Mouse (Mus musculus) gastrocnemius, postnatal 36 days (tissue): ENCODE measurements around the gene Ankrd12. TPM values are rescaled to one million over a fixed set of nuclear protein-coding genes. Genes with fewer than 3 reads are reported as not detected.

Source experiments
- DNase-seq, 2 experiments: peaks; one replicate each; pipeline ENCODE4 v3.0.0; 2022
- intact Hi-C: fragments of 180-260 bp; cut with DNase I; formaldehyde crosslinking; loops from one replicate; pipeline ENCODE4 v1.15.1; 2025
- total RNA-seq, 2 experiments: library from RNA; stranded (reverse); gene quantifications; 2 replicates each; pipeline ENCODE4 v1.2.3; 2021

The Ankrd12 gene
- total RNA-seq, 2 experiments from 2014 or later = 10.2 to 14.6 TPM

DNA sequence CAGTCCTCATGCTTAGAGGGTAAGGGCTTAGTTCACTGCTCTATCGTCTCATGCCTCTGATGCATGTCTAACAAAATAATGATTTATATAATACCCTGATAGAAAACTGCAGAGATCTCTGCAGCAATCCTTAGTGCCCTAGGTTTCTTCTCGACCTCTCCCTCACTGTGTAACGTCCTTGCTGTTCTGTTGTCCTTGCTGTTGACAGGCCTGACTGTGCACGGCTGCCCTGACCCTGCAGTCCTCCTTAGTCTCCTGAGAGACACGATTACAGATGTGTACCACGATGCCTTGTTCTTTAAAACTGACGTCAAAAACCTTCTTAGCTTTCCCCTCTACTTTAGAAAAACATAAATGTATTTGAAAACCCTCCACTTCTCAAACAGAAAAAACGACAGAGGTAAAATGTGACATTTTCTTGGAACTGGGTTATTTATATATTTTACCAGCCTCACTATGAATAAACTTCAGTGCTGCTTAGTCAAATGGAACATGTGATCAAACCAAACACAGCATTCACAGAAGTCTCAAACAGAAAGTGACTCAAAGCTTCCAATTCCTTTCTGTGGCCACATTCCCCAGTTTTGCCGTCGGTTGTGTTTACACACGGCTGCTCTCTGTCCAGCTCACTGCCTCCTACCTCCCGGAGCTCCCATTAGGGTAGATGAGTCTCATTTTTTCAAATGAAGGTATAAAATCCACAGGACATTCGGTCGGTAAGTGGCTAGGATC lies 137.3 kb downstream of the Ankrd12 start:
- DNase-seq = no peak
- intact Hi-C loops = no loop called here

DNA sequence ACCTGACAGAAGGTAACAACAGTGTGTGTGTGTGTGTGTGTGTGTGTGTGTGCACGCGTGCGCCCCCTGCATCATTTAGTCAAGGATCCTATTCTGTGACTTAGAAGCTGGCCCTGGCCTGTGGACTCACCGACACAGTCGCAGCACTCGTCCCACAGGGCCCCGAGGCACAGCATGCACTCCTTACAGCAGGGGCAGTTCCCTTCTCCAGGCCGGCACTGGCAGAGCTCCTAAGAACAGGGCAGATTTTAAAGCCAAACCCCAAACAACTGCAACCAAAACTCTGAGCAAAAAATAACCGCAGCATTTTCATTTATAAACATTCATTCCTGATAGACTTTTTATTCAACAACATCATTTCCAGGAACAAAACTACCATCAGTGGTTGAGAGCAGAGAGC lies 139.2 kb downstream of the Ankrd12 start:
- no peak for DNase-seq

DNA sequence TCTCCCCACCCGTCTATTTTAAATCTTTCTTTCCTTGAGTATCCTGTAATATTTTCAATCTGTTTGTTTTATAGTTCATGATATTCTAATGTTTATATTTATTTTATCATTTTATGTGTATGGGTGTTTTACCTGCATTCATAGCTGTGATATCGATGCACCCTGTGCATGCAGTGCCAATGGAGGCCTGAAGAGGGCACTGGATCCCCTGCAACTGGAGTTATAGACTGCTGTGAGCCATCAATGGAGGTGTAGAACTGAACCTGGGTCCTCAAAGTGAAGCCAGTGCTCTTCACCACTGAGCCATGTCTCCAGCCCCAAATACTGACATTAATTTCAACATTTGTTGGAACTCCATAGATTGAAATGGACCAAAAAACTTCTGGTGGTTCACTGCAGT lies 143.1 kb downstream of the Ankrd12 start:
- intact Hi-C loops = no loop called here
- no peak for DNase-seq

More for the DNA sequence above, 139.2 kb downstream of the Ankrd12 start:
- intact Hi-C loops = no loop called here

DNA sequence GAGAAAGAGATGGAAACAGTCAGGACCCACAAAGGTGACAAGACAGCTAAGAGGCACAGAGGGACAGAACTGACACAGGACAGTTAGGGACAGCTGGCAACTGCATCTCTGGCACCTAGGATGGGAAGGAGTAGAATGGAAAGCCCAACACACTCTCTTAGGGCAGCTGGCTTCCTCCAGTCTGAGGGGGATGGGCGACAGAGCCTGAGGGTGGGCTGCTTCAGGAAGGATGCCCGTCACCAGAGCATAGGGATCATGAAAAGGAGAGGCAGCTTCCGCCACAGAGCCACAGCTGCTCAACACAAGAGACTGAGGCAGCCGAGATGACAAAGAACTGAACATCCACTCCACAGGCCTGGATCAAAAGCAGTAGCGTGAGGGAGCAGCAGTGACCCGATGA lies 145.4 kb downstream of the Ankrd12 start:
- intact Hi-C loops = no loop called here
- DNase-seq = no peak

DNA sequence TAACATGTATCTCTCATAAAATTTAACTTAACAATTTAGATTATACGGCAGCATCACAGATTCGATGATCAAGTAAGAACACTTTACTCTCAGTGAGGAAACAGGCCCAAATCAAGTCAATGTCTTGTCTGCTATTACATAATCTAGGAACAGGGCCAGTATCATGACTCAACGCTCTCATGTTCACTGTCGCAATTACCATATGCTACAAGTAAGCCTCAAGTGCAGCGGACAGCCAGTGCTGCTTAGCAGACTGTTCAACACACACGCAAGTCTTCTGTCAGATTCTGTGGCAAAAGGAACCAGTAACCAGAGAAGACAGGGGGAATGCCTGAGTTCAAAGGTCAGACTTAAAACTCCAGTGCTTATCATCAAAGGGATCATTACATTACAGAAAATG lies 145.9 kb downstream of the Ankrd12 start:
- DNase-seq = peak in 1 of 2 experiments; percentile 31
- intact Hi-C loops = no loop called here

DNA sequence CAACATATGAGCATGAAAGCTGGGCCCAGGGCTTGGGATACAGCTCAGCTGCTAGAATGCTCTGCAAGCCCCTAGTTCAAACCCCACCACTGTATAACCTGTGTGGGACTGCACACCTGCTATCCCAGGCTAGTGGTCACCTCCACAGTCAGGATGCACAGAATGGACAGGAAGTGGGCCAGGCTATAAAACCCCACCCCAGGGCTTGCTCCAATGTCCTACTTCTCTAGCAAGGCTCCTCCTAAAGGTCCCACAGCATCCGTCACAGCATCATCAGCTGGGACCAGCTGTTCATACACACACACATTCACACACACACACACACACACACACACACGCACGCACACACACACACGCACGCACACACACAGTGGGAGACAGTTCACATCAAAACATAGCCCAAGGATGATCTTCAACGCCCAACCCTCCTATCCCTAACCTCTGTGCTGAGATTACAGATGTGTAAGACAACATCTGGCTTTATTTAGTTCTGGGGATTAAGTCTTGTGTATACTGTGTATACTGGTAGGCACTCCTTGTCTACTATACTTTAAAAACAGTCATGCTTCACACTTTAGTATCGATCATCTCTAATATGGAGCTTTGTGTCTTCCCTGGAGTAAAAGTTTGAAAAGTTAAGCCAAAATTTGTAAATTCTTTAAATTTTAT lies 146.6 kb downstream of the Ankrd12 start:
- intact Hi-C loops = no loop called here
- no peak for DNase-seq

DNA sequence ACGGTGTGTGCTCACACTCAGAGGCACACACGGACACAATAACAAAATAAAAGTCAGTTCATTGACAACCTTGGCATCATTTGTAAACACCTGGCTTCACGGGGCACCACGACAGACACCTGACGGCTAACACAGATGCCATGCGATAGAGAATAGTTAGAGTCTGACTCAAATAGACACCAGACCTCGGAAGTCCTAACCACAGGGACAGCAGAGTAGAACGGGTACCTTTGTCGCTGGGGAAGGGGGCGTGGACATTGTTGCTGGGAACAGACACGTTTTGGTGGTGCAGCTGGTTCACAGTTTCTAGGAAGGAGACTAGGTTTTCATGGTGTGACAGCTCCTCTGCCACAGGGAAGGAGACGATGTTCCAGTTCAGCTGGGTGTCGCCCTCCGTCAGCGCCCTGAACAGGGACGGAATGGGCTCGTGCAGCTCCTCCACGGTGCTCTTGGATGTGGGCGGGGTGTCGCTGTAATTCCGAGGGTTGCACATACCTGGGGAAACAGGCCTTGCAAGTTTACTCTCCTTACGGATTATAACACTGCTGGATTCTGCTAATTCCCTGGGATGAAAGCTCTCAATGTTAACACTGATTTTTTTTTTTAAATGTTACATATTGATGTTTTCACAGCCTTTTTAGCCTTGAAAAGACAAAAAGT lies 147.4 kb downstream of the Ankrd12 start:
- intact Hi-C loops = no loop called here
- no peak for DNase-seq

DNA sequence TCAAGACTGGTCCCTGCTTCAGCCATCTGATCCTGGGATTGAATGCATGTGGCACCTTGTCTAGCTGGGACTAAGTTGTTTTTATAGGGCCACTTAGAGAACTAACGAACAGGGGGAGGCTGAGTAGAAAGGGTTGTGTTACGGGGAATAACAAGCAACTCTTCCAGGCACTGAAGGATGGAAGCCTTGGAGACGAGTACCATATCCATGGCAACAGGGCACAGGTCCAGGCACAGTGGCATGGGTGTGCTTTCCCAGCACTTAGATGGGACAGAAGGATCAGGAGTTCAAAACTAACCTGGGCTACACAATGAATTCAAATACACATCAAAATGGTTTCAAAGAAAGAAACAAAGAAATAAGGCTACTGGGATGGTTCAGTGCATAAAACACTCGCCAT lies 149.8 kb downstream of the Ankrd12 start:
- no peak for DNase-seq
- intact Hi-C loops = no loop called here

DNA sequence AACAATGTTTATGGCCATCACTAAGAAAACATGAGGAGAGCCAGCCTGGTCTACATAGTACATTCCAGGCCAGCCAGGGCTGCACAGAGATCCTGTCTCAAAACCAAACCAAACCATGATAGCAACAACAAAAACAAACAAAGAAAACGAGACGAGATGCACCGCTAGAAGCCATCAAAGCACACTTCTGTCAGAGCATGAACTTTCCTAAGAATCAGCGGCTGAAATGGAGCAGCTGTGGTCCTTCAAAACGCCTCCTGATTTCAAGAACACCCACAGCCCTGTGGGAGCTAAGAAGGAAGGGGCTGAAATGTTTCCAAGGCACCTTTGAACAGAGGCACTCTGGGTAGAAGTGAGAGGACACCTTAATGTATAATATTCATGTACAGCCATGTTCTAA lies 152.7 kb downstream of the Ankrd12 start:
- DNase-seq = no peak
- intact Hi-C loops = no loop called here

DNA sequence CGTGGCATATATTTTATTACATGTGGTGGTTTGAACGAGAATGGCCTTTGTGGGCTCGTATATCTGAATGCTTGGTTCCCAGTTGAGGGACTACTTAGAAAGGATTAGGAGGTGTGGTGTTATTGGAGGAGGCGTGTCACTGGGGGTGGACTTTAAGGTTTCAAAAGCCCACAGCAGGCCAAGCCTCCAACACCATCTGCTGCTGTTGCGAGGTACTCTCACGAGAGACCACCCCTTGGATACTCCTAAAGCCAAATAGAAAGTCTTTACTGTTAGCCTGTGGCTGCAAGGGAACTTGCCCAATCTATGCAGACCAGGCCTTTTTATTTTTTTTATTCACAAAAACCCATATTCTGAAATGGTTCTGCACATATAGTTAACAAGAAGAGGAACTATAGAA lies 154.9 kb downstream of the Ankrd12 start:
- intact Hi-C loops = no loop called here
- DNase-seq = no peak

DNA sequence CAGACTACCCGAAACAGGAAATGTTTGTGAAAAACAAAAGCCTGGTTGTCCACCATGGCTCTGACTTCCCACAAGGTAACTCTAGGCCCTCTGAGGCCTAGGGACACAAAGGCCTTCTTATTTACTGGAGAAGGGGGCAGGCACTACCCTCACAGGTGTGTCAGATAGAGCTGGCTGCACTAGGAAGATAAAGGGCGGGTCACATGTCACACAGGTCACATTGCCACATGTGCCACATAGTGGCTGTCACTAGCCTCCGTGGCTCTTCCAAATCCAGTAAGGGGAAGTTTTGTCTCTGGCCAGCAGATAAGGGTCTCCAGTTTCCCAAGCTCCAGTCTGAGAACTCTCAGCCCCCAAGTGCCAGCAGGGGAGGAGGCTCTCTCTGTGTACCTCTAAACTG lies 157.7 kb downstream of the Ankrd12 start:
- DNase-seq = no peak
- intact Hi-C loops = no loop called here

DNA sequence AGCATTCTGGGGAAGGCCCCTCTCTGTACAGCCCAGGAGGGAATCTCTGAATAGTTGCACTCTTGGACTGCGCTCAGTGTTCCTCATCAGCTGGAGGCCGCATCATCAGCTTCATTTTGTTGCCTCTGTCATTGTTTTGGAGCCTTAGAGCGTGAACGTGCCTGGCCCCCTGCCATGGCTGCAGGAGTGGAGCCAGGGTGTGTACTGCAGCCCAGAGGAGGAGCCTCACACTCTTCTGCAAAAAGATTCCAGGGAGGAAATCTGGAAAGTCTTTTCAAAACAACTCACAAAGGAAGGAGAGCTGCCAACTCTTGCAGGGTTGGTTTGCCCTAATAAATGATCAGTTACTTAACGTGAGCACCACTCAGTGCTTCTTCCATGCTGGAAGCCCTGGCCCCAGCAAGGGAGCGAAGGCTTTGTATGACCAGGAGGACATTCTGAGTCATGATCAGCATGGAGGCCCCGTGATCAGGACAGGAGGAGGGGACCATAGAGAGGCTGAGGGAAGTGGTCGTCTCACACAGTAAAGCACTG lies 160.7 kb downstream of the Ankrd12 start:
- DNase-seq = peak; percentile 90 to 95
- intact Hi-C loops = no loop called here

Other genes starting within 250 kb of the Ankrd12 start
- 10 to 100 TPM; 18.6 to 20.6 TPM for gene Ralbp1, start 191.3 kb downstream of the Ankrd12 start, total RNA-seq
- 10 to 100 TPM; 21.8 to 23.6 TPM for gene Twsg1, start 125.9 kb downstream of the Ankrd12 start, total RNA-seq
- 100 to 1,000 TPM; 678 to 709 TPM for gene Ndufv2, start 24.5 kb upstream of the Ankrd12 start, total RNA-seq
- gene Washc1, start 34.5 kb upstream of the Ankrd12 start, total RNA-seq = 10 to 100 TPM; 15.1 to 17.9 TPM
- gene Ddx11, start 46.4 kb upstream of the Ankrd12 start, total RNA-seq = 1 to 10 TPM in 1 of 2 experiments, under 1 TPM in 1; 0.51 to 1.0 TPM